Mouse (Mus musculus): ENCODE measurements around the gene Fthl17d. TPM values are rescaled to one million over a fixed set of nuclear protein-coding genes. Genes with fewer than 3 reads are reported as not detected.

Fthl17d gene
- polyA plus RNA-seq, 1 experiment from 2014 or later, result not detected

Other genes with a start within 250 kb of the Fthl17d start
- not detected in 2 replicates for gene Ssx9, start 238.3 kb downstream of the Fthl17d start, polyA plus RNA-seq (2014; fragmentation: Nextera tagmentation; extraction: Ambion mirVana)
- gene Ssxb5, start 183.1 kb downstream of the Fthl17d start, polyA plus RNA-seq (2014; fragmentation: Nextera tagmentation; extraction: Ambion mirVana), result 0.39 TPM in 1 of 2 replicates, not detected in the other
- not detected in 2 replicates for gene Gm6592, start 142.8 kb downstream of the Fthl17d start, polyA plus RNA-seq (2014; fragmentation: Nextera tagmentation; extraction: Ambion mirVana)
- not detected in 2 replicates for gene Gm5751, start 112.5 kb downstream of the Fthl17d start, polyA plus RNA-seq (2014; fragmentation: Nextera tagmentation; extraction: Ambion mirVana)
- gene B630019K06Rik, start 94.4 kb downstream of the Fthl17d start, polyA plus RNA-seq (2014; fragmentation: Nextera tagmentation; extraction: Ambion mirVana), result 4.1 and 5.6 TPM in 2 replicates
- gene Fthl17b, start 23.8 kb downstream of the Fthl17d start, polyA plus RNA-seq (2014; fragmentation: Nextera tagmentation; extraction: Ambion mirVana), result not detected in 2 replicates
- not detected in 2 replicates for gene Fthl17c, start 10.2 kb downstream of the Fthl17d start, polyA plus RNA-seq (2014; fragmentation: Nextera tagmentation; extraction: Ambion mirVana)
- not detected in 2 replicates for gene Fthl17e, start 46.7 kb upstream of the Fthl17d start, polyA plus RNA-seq (2014; fragmentation: Nextera tagmentation; extraction: Ambion mirVana)
- not detected in 2 replicates for gene Fthl17f, start 76.3 kb upstream of the Fthl17d start, polyA plus RNA-seq (2014; fragmentation: Nextera tagmentation; extraction: Ambion mirVana)
- not detected in 2 replicates for gene 4930402K13Rik, start 117.8 kb upstream of the Fthl17d start, polyA plus RNA-seq (2014; fragmentation: Nextera tagmentation; extraction: Ambion mirVana)
- 0.59 and 0.77 TPM in 2 replicates for gene Lancl3, start 213.1 kb upstream of the Fthl17d start, polyA plus RNA-seq (2014; fragmentation: Nextera tagmentation; extraction: Ambion mirVana)